Mouse (Mus musculus) hindbrain, embryonic 13.5 days (tissue): ENCODE results near the gene Arhgef38. TPM values are rescaled to one million over a fixed set of nuclear protein-coding genes. Genes with fewer than 3 reads are reported as not detected.
A peak's percentile ranks its signal among the peaks of the same experiment; 100 is the strongest.

Source experiments
- ATAC-seq: fragments of 200-750 bp; cut with Nextera tagmentation; 2 replicates; pipeline ENCODE4 v1.8.0; 2017; ENCODE audit warnings: moderate TSS enrichment; ENCODE audit not compliant: low FRiP score
- H3K27ac ChIP-seq: fragments of 300-500 bp; sonication (generic); 2 replicates; pipeline ENCODE4 v1.5.1; 2015; ENCODE audit warnings: inconsistent platforms, mild to moderate bottlenecking, moderate library complexity
- H3K27me3 ChIP-seq: fragments of 300-500 bp; sonication (generic); 2 replicates; pipeline ENCODE4 v1.6.1; 2015; ENCODE audit warnings: mild to moderate bottlenecking, inconsistent platforms
- H3K36me3 ChIP-seq: fragments of 300-500 bp; sonication (generic); 2 replicates; pipeline ENCODE4 v1.6.1; 2015; ENCODE audit warnings: mild to moderate bottlenecking, inconsistent platforms
- H3K4me1 ChIP-seq: fragments of 300-500 bp; sonication (generic); replicated peaks from 2 replicates; pipeline ENCODE4 v1.6.1; 2015; ENCODE audit warnings: inconsistent platforms
- H3K4me2 ChIP-seq: fragments of 300-500 bp; sonication (generic); 2 replicates; pipeline ENCODE4 v1.6.1; 2015; ENCODE audit warnings: inconsistent platforms, mild to moderate bottlenecking, moderate library complexity
- H3K4me3 ChIP-seq: fragments of 300-500 bp; sonication (generic); 2 replicates; pipeline ENCODE4 v1.5.1; 2015; ENCODE audit warnings: mild to moderate bottlenecking, inconsistent platforms
- H3K9ac ChIP-seq: fragments of 300-500 bp; sonication (generic); 2 replicates; pipeline ENCODE4 v1.6.1; 2015; ENCODE audit warnings: mild to moderate bottlenecking, inconsistent platforms
- H3K9me3 ChIP-seq: fragments of 300-500 bp; sonication (generic); 2 replicates; pipeline ENCODE4 v1.6.1; 2016; ENCODE audit warnings: inconsistent platforms
- WGBS: fragments of 180-500 bp; shearing (Covaris S2); methylation state at CpG from one replicate; pipeline ENCODE4 v1.1.7; 2015; 5-methylcytosine and 5-hydroxymethylcytosine counted together
- polyA plus RNA-seq: library from polyadenylated mRNA; unstranded; fragments of >200 nt; fragmentation: Nextera tagmentation; extraction: Ambion mirVana; gene quantifications from 2 replicates; pipeline ENCODE4 v1.2.1, GENCODE M21; 2015

Gene Arhgef38
- polyA plus RNA-seq, 1 experiment from 2014 or later = 0.03 TPM

DNA sequence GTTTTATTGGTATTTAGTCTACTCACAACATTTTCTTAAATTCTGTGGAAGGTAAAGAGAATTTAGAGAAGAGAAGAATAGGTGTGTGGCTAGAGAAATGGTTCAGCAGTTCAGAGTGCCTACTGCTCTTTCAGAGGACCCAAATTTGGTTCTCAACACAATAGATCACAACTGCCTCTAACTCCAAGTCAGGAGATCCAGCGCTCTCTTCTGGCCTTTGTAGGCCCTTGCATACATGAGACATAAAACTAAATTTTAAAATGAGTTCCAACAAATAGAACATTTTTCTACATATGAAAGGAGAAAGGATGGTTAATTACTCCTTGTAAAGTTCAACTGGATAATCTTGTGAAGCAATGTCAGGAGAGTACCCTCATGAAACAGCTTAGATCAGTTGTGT, 73.3 kb downstream of the Arhgef38 start:
- H3K4me2 ChIP-seq = no peak overlapping the region
- no peaks in the 10 kb centered on the region for H3K9me3 ChIP-seq
- WGBS = 93% methylated on average over 1 of the region's 1 CpGs
- H3K36me3 ChIP-seq = no peaks in the 10 kb centered on the region
- no peak for ATAC-seq
- no peak overlapping the region for H3K27ac ChIP-seq
- H3K9ac ChIP-seq = no peak overlapping the region
- H3K4me3 ChIP-seq = no peak overlapping the region
- no peaks in the 10 kb centered on the region for H3K27me3 ChIP-seq
- peaks cover 11% of the 10 kb centered on the region for H3K4me1 ChIP-seq

DNA sequence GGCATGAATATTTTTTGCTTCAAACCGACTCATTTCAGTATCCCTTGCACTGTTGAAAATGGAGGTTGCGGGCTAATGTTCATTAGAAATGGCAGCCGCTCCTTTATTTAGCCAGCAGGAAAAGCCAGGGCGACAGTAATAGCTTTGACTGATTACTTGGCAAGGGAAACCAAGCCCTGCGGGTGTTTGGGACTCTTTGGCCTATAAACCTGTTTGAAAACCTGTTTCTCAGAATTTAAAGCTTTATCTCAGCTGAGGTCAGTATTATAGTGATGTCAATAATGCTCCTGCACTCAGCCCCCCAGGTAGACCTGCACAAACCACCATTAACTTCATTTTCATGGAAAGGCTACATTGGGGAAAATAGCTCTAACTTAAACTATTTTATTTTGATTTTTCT, 76.5 kb downstream of the Arhgef38 start:
- 74% methylated on average over 5 of the region's 5 CpGs for WGBS
- Histone ChIP-seq H3K4me2 (no peak overlapping the region), H3K27me3 (no peaks in the 10 kb centered on the region), H3K4me1 (peaks cover 2% of the 10 kb centered on the region), H3K36me3 (no peaks in the 10 kb centered on the region), H3K9ac (no peak overlapping the region), H3K9me3 (no peaks in the 10 kb centered on the region), H3K4me3 (no peak overlapping the region), H3K27ac (no peak overlapping the region)
- no peak for ATAC-seq

DNA sequence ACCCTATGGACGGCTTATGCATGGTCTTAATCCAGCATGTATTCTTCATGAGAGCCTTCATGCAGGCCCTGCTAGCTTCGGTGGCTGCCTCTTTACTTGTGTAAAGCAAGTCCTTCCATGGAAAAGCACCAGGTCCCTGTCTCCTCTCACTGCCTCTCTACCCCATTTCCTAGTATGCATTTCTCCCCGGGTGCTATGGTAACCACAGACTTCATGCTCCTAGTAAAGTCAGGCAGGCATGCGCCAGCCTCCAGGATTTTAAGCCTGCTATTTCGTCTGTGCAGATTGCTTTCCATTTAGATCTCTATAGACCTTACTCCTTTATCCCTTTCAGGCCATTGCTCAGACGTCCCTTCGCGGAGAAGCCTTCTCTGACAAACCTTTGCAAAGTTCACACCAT, 80.1 kb downstream of the Arhgef38 start:
- ATAC-seq = peak; percentile 52; the same call in 1 of the 2 replicates
- Histone ChIP-seq H3K27ac (no peak overlapping the region), H3K36me3 (no peaks in the 10 kb centered on the region), H3K9ac (no peak overlapping the region), H3K4me2 (no peak overlapping the region), H3K9me3 (no peaks in the 10 kb centered on the region), H3K27me3 (no peaks in the 10 kb centered on the region), H3K4me3 (no peak overlapping the region), H3K4me1 (no peaks in the 10 kb centered on the region)
- WGBS = 61% methylated on average over 8 of the region's 8 CpGs

DNA sequence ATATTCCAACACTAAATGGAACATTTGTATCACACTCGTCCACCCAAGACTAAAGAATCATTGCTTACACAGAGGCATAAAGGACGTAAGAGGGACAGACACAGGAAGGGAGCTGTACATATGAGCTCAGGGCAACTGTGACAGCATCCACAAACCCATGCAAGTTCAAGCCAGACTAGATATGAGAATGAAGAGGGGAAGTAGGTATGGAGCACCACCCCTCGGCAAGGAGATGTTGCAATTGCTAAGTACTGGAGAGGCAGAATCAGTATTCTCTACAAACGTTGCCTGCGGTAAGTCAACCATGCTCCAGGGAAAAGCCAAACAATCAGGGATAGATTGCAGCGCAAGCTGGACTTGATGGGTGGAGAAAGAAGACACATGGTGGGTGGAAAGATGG, 81.1 kb downstream of the Arhgef38 start:
- Histone ChIP-seq H3K27me3 (no peaks in the 10 kb centered on the region), H3K27ac (no peak overlapping the region), H3K4me3 (no peak overlapping the region), H3K9ac (no peak overlapping the region), H3K4me1 (no peaks in the 10 kb centered on the region), H3K9me3 (no peaks in the 10 kb centered on the region), H3K4me2 (no peak overlapping the region), H3K36me3 (no peaks in the 10 kb centered on the region)
- WGBS = 78% methylated on average over 6 of the region's 6 CpGs
- no peak for ATAC-seq

DNA sequence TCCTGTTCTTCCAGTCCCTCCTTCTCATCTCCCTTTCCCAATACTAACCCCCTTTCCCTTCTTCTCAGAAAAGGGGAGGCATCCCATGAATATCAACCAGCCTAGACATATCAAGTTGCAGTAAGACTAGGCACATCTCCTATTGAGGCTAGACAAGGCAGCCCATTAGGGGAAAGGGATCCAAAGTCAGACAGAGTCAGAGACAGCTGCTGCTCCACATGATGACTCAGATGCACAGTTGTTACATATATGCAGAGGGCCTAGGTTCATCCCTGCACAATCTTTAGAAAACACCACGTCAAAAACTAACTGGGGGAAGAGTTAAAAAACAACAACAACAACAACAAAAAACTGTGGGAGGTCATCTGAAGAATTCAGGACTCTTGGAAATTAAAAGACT, 81.9 kb downstream of the Arhgef38 start:
- Histone ChIP-seq H3K36me3 (no peaks in the 10 kb centered on the region), H3K9me3 (no peaks in the 10 kb centered on the region), H3K27me3 (no peaks in the 10 kb centered on the region), H3K4me1 (no peaks in the 10 kb centered on the region), H3K9ac (no peak overlapping the region), H3K27ac (no peak overlapping the region), H3K4me3 (no peak overlapping the region), H3K4me2 (no peak overlapping the region)
- no peak for ATAC-seq
- 78% methylated on average over 1 of the region's 1 CpGs for WGBS

DNA sequence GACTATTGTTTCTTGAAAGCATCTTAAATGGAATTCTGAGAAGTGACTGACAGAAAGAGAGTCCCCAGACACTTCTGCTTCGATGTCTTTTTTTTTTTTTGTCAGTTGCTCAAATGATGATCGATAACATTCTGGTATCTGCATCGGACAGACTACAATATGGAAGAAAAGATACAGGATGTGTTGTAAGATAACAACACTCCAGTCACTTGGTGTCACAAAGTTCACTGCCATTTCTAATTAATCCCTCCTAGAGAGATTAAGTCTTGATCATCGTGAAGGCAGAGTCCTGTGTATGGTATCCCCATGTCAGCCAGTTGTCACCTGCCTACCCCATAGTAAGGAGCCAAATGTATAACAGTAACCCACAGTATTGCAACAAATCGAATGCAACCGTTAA, 83.1 kb downstream of the Arhgef38 start:
- WGBS = 67% methylated on average over 6 of the region's 6 CpGs
- Histone ChIP-seq H3K36me3 (no peaks in the 10 kb centered on the region), H3K9ac (no peak overlapping the region), H3K4me2 (no peak overlapping the region), H3K9me3 (no peaks in the 10 kb centered on the region), H3K27ac (no peak overlapping the region), H3K27me3 (no peaks in the 10 kb centered on the region), H3K4me3 (no peak overlapping the region), H3K4me1 (no peaks in the 10 kb centered on the region)
- ATAC-seq = no peak; the same call in 1 of the 2 replicates

DNA sequence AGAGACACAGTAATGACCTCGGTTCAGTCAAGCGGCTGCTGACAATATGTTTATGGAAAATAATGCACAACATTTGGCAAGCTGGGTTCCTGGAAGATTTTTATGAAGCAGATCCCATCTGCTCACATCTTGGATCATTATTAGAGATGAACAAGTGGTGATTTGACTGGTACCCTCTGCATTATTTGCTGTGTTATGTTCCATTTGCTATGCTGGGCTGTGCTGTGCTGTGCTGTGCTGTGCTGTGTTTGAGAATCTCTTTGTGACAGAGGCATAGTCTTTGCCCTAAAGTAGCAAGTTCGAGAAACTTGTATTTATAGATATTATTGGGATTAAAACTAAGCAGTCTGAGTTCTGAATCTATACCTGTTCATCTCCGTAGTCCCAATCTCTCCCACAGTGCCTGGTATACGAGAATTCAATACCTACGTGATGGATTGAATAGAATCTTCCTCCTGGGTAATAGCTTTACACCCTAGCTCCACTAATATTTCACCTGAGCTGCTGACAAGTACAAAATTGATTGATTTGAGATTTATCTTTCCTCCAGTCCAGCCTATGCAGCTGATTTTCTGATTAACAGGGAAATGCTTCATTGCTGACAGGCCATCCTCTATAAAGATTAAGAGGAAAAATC, 90.1 kb downstream of the Arhgef38 start:
- Histone ChIP-seq H3K27me3 (no peaks in the 10 kb centered on the region), H3K4me3 (no peak overlapping the region), H3K4me2 (no peak overlapping the region), H3K9me3 (no peaks in the 10 kb centered on the region), H3K36me3 (no peaks in the 10 kb centered on the region), H3K9ac (no peak overlapping the region), H3K27ac (no peak overlapping the region), H3K4me1 (0 out of 2 replicates have a peak, but pooled peaks cover 2% of the 10 kb centered on the region)
- 79% methylated on average over 6 of the region's 6 CpGs for WGBS
- ATAC-seq = peak; percentile 74

DNA sequence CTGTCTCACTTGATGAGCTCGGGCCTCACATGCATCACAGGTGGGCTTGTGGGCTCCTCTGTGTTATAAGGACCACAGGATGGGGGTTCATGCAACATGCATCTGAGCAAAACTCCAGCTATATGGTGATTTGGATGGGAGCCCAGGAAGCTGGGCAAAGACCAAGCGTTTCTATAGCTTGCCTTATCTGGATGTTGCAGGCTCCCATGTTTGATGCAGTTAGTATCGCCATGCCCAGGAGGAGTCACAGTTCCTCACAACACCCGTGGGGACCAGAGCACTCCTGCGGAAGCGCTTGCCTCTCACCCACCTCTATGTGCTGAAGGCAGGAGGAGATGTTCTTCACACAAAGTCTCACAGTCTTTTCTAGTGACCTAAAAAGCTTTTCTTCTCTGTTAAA, 92.9 kb downstream of the Arhgef38 start:
- Histone ChIP-seq H3K9ac (no peak overlapping the region), H3K4me2 (no peak overlapping the region), H3K9me3 (no peaks in the 10 kb centered on the region), H3K27ac (no peak overlapping the region), H3K4me1 (0 out of 2 replicates have a peak, but pooled peaks cover 2% of the 10 kb centered on the region), H3K4me3 (no peak overlapping the region), H3K36me3 (no peaks in the 10 kb centered on the region), H3K27me3 (no peaks in the 10 kb centered on the region)
- WGBS = 86% methylated on average over 6 of the region's 6 CpGs
- no peak for ATAC-seq

DNA sequence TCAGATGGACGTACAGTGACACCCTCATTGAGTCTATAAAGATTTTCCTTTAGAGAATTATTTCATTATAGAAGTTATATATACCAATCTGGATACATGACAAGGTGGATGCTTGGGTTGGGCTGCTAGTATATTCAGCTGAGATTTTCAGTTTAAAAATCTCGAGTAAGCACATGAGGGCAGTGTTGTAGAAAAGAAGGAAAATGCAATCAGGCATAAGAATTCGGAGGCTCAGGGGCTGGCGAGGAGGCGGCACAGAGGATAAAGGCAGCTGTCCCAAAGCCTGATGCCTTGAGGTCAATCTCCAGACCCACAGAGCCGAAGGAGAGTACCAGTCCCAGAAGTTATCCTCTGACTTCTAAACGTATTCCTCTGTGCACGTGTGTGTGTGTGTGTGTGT, 102.1 kb downstream of the Arhgef38 start:
- H3K27ac ChIP-seq = no peak overlapping the region
- WGBS = 64% methylated on average over 8 of the region's 8 CpGs
- no peaks in the 10 kb centered on the region for H3K36me3 ChIP-seq
- H3K4me3 ChIP-seq = no peak overlapping the region
- no peaks in the 10 kb centered on the region for H3K4me1 ChIP-seq
- H3K27me3 ChIP-seq = no peaks in the 10 kb centered on the region
- H3K4me2 ChIP-seq = no peak overlapping the region
- no peak for ATAC-seq
- no peak overlapping the region for H3K9ac ChIP-seq
- H3K9me3 ChIP-seq = no peaks in the 10 kb centered on the region

DNA sequence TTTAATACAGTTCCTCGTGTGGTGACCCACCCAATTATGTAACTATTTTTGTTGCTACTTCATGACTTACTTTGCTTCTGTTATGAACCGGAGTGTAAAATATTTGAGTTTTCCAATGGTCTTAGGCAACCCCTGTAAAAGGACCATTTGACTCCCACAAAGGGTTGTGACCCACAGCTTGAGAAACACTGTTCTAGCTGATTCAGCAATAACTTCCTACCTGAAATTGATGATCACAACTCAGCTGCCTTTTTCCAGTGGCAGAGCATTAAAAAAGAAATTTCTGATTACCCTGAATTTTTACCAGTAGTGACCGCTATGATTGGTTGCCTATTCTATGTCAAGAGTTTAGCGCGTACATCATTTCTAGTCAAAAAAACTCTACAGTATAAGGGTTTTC, 103.4 kb downstream of the Arhgef38 start:
- ATAC-seq = no peak
- no peaks in the 10 kb centered on the region for H3K27me3 ChIP-seq
- no peak overlapping the region for H3K9ac ChIP-seq
- H3K27ac ChIP-seq = no peak overlapping the region
- H3K36me3 ChIP-seq = no peaks in the 10 kb centered on the region
- H3K4me3 ChIP-seq = no peak overlapping the region
- WGBS = 90% methylated on average over 5 of the region's 5 CpGs
- H3K9me3 ChIP-seq = no peaks in the 10 kb centered on the region
- H3K4me2 ChIP-seq = no peak overlapping the region
- H3K4me1 ChIP-seq = no peaks in the 10 kb centered on the region

DNA sequence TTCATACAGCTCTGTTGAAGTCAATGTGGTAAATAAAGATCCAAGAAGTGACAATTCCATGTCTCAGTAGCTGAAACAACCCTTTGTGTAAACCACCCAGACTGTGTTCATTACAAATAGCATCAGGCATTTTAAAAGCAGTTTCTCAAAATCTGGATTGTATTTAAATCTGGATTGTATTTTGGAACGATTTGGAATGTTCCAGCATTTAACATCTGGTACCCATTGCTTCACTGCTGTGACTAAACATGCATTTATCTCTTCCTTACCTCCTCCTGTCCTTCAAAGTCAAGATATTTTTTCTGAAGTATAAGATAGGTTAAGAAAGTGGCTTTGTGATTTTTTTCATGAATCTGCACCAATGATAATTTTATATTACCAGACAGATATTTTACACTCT, 121.5 kb downstream of the Arhgef38 start:
- no peak overlapping the region for H3K4me2 ChIP-seq
- H3K36me3 ChIP-seq = peaks cover 16% of the 10 kb centered on the region
- H3K27ac ChIP-seq = no peak overlapping the region
- no peaks in the 10 kb centered on the region for H3K4me1 ChIP-seq
- no peaks in the 10 kb centered on the region for H3K9me3 ChIP-seq
- no peak overlapping the region for H3K4me3 ChIP-seq
- no peak overlapping the region for H3K9ac ChIP-seq
- 73% methylated on average over 1 of the region's 1 CpGs for WGBS
- ATAC-seq = no peak
- H3K27me3 ChIP-seq = no peaks in the 10 kb centered on the region

DNA sequence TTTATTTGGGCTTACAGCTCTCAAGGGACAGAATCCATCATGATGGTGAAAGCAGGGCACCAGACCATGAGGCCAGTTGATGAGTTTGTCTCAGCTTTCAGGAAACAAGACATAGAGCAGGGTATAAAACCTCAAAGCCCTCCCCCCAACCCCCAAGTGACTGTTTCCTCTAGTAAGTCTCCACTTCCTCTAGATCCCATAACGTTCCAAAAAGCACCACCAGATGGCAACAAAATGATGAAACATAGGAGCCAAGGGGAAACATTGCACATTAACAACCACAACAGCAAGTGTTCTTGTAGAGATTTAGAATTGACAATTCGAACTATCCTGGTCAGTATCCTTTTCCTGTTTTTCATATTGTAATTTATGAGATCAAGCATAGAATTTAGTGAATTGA, 123.0 kb downstream of the Arhgef38 start:
- ATAC-seq = no peak
- H3K4me2 ChIP-seq = no peak overlapping the region

DNA sequence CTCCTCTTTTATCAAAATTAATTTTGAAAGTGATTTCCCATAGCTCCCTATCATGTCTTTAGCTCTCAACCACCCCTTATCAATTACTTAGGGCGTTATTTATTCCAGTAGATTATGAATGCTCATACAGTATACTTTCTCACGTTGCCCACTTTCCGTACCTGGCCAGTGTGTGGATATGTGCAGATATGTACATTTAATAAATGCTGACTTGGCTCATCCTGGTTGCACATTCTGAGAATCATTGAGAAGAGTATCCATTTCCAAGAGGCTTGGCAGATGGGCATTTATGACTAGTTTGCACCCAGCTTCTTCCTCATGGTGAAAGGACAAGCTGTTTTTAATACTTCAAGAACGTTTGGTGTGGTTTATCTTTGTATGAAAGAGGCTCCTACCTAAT, 124.9 kb downstream of the Arhgef38 start:
- no peak overlapping the region for H3K4me2 ChIP-seq
- no peaks in the 10 kb centered on the region for H3K9me3 ChIP-seq
- no peak overlapping the region for H3K9ac ChIP-seq
- peaks cover 40% of the 10 kb centered on the region for H3K36me3 ChIP-seq
- WGBS = 92% methylated on average over 4 of the region's 4 CpGs
- no peak overlapping the region for H3K4me3 ChIP-seq
- H3K27me3 ChIP-seq = no peaks in the 10 kb centered on the region
- ATAC-seq = no peak
- no peak overlapping the region for H3K27ac ChIP-seq
- H3K4me1 ChIP-seq = no peaks in the 10 kb centered on the region

More for the DNA sequence above, 123.0 kb downstream of the Arhgef38 start:
- Histone ChIP-seq H3K9me3 (no peaks in the 10 kb centered on the region), H3K36me3 (peaks cover 26% of the 10 kb centered on the region), H3K4me1 (no peaks in the 10 kb centered on the region), H3K9ac (no peak overlapping the region), H3K27me3 (no peaks in the 10 kb centered on the region), H3K4me3 (no peak overlapping the region), H3K27ac (no peak overlapping the region)
- WGBS = 41% methylated on average over 2 of the region's 2 CpGs
